Mouse (Mus musculus) liver, embryonic 13.5 days (tissue): Measurements from ENCODE around the gene Scaf1. TPM values are rescaled to one million over a fixed set of nuclear protein-coding genes. Genes with fewer than 3 reads are reported as not detected.

Experiments used
- ATAC-seq: fragments of 200-750 bp; cut with Nextera tagmentation; 2 replicates; pipeline ENCODE4 v1.8.0; 2017; ENCODE audit warnings: low read depth, mild to moderate bottlenecking, moderate number of reproducible peaks, moderate library complexity
- DNase-seq: peaks from one replicate; pipeline ENCODE4 v3.0.0; 2022
- H3K27ac ChIP-seq: fragments of 300-500 bp; sonication (generic); 2 replicates; pipeline ENCODE4 v1.5.1; 2015; ENCODE audit warnings: moderate library complexity, mild to moderate bottlenecking, inconsistent platforms
- H3K27me3 ChIP-seq: fragments of 300-500 bp; sonication (generic); 2 replicates; pipeline ENCODE4 v1.6.1; 2015; ENCODE audit warnings: mild to moderate bottlenecking, inconsistent platforms
- H3K36me3 ChIP-seq: fragments of 300-500 bp; sonication (generic); 2 replicates; pipeline ENCODE4 v1.6.1; 2015; ENCODE audit warnings: mild to moderate bottlenecking, inconsistent platforms
- H3K4me1 ChIP-seq: fragments of 300-500 bp; sonication (generic); replicated peaks from 2 replicates; pipeline ENCODE4 v1.6.1; 2015; ENCODE audit warnings: inconsistent platforms
- H3K4me2 ChIP-seq: fragments of 300-500 bp; sonication (generic); 2 replicates; pipeline ENCODE4 v1.6.1; 2015; ENCODE audit warnings: inconsistent platforms, mild to moderate bottlenecking, moderate library complexity
- H3K4me3 ChIP-seq: fragments of 300-500 bp; sonication (generic); replicated peaks from 2 replicates; pipeline ENCODE4 v1.5.1; 2015; ENCODE audit warnings: mild to moderate bottlenecking, inconsistent platforms
- H3K9ac ChIP-seq: fragments of 300-500 bp; sonication (generic); 2 replicates; pipeline ENCODE4 v1.6.1; 2015; ENCODE audit warnings: mild to moderate bottlenecking, inconsistent platforms
- H3K9me3 ChIP-seq: fragments of 300-500 bp; sonication (generic); replicated peaks from 2 replicates; pipeline ENCODE4 v1.6.1; 2016; ENCODE audit warnings: inconsistent platforms
- WGBS: fragments of 180-500 bp; shearing (Covaris S2); methylation state at CpG from one replicate; pipeline ENCODE4 v1.1.7; 2015; ENCODE audit not compliant: insufficient replicate concordance; 5-methylcytosine and 5-hydroxymethylcytosine counted together
- polyA plus RNA-seq: library from polyadenylated mRNA; unstranded; fragments of >200 nt; fragmentation: Nextera tagmentation; extraction: Ambion mirVana; gene quantifications from 2 replicates; pipeline ENCODE4 v1.2.1, GENCODE M21; 2015

Scaf1 gene
- polyA plus RNA-seq, 1 experiment from 2014 or later = 10.4 TPM

DNA sequence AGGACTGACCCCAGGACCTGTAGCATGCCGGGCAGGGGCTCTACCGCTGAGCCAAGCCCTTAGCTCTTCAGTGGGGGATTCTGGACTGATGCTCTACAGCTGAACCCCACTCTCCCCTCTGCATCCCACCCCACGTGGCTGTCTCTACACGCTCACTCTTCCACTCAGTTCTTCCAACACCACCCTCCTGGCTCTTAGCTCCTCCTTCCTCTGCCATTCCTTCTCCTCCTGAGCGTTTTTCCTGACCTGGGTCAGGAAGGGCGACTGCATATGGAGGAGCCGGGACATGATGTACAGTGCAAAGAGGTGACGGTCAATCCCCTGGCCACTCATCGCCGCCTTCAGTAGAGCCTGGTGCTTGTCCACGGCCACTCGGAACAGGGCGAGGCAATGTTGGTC lies 55.7 kb downstream of the Scaf1 start:
- H3K9me3 ChIP-seq = no peaks in the 10 kb centered on the region
- ATAC-seq (no peak), DNase-seq (no peak)
- no peak overlapping the region for H3K27ac ChIP-seq
- H3K4me3 ChIP-seq = no peak overlapping the region
- H3K9ac ChIP-seq = no peak overlapping the region
- 72% methylated on average over 13 of the region's 13 CpGs for WGBS
- no peaks in the 10 kb centered on the region for H3K27me3 ChIP-seq
- H3K36me3 ChIP-seq = no peaks in the 10 kb centered on the region
- H3K4me1 ChIP-seq = peaks cover 20% of the 10 kb centered on the region
- H3K4me2 ChIP-seq = no peak overlapping the region

GRCm38 (mm10) chr7:44959874-44960511 lies 56.2 kb downstream of the Scaf1 start:
- Histone ChIP-seq H3K9me3 (no peaks in the 10 kb centered on the region), H3K36me3 (no peaks in the 10 kb centered on the region), H3K4me3 (no peak overlapping the region), H3K9ac (no peak overlapping the region), H3K4me1 (peaks cover 20% of the 10 kb centered on the region), H3K4me2 (no peak overlapping the region), H3K27ac (no peak overlapping the region), H3K27me3 (no peaks in the 10 kb centered on the region)
- DNase-seq (no peak), ATAC-seq (no peak)
- WGBS = 63% methylated on average over 10 of the region's 10 CpGs

DNA sequence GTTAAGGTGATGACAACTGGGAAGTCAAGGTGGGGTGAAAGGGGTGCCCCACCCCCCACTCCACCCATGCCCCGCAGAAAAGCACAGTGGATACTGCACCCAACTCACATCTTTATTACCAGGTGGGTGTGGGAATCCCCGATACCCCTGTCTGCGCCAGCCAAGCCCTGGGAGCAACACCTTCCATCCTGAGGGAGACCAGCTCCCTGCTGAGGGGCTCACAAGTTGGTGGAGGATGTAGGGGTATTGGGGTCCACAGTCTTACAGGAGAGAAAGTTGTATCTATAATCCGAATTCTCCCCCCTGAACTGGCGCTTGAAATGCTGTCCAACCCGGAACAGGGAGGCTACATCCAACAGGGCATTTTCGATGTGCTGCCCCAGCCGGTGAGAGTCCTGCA lies 56.9 kb downstream of the Scaf1 start:
- Histone ChIP-seq H3K9me3 (no peaks in the 10 kb centered on the region), H3K36me3 (no peaks in the 10 kb centered on the region), H3K4me1 (peaks cover 20% of the 10 kb centered on the region), H3K27ac (no peak overlapping the region), H3K9ac (no peak overlapping the region), H3K4me2 (no peak overlapping the region), H3K4me3 (no peak overlapping the region), H3K27me3 (no peaks in the 10 kb centered on the region)
- DNase-seq (no peak), ATAC-seq (no peak)
- WGBS = 55% methylated on average over 8 of the region's 8 CpGs

DNA sequence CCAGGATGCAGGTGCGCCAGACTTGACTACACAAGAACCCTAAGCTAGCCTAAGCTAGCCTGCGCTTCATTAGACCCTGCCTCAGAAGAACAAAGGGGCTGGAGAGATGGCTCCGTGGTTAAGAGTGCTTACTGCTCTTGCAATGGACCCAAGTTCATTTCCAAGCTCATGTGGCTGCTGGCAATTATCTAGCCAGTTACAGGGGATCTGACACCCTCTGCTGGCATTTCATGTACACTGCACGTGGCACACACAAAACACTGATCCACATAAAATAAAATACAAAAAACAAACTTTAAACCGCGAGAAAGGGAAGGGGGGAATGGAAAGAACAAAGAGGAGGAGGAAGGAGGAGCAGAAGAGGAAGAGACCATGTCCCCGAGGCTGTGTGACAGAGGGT lies 58.0 kb downstream of the Scaf1 start:
- Histone ChIP-seq H3K4me3 (no peak overlapping the region), H3K27me3 (no peaks in the 10 kb centered on the region), H3K9me3 (no peaks in the 10 kb centered on the region), H3K9ac (no peak overlapping the region), H3K36me3 (no peaks in the 10 kb centered on the region), H3K27ac (no peak overlapping the region), H3K4me2 (no peak overlapping the region), H3K4me1 (peaks cover 25% of the 10 kb centered on the region)
- ATAC-seq = no peak
- DNase-seq = no peak
- WGBS = 27% methylated on average over 7 of the region's 7 CpGs

- no peak overlapping the region for H3K4me3 ChIP-seq
- H3K9me3 ChIP-seq = no peaks in the 10 kb centered on the region
- H3K4me1 ChIP-seq = peaks cover 26% of the 10 kb centered on the region
- ATAC-seq (no peak), DNase-seq (no peak)
- H3K27me3 ChIP-seq = no peaks in the 10 kb centered on the region
- H3K36me3 ChIP-seq = no peaks in the 10 kb centered on the region
- 71% methylated on average over 20 of the region's 20 CpGs for WGBS
- H3K9ac ChIP-seq = no peak overlapping the region
- H3K4me2 ChIP-seq = no peak overlapping the region
- H3K27ac ChIP-seq = no peak overlapping the region
Observed at GRCm38 (mm10) chr7:44957183-44957835, 58.9 kb downstream of the Scaf1 start.

- no peaks in the 10 kb centered on the region for H3K36me3 ChIP-seq
- no peak for ATAC-seq
- no peak overlapping the region for H3K4me2 ChIP-seq
- WGBS = 72% methylated on average over 6 of the region's 6 CpGs
- no peak overlapping the region for H3K9ac ChIP-seq
- no peaks in the 10 kb centered on the region for H3K9me3 ChIP-seq
- H3K27ac ChIP-seq = no peak overlapping the region
- no peak overlapping the region for H3K4me3 ChIP-seq
- H3K4me1 ChIP-seq = peaks cover 33% of the 10 kb centered on the region
- H3K27me3 ChIP-seq = peaks cover 8% of the 10 kb centered on the region
- no peak for DNase-seq
Observed at GRCm38 (mm10) chr7:44956266-44956665, 59.9 kb downstream of the Scaf1 start.

- no peak overlapping the region for H3K27ac ChIP-seq
- no peak overlapping the region for H3K4me2 ChIP-seq
- peaks cover 35% of the 10 kb centered on the region for H3K4me1 ChIP-seq
- WGBS = 40% methylated on average over 5 of the region's 5 CpGs
- H3K4me3 ChIP-seq = no peak overlapping the region
- H3K27me3 ChIP-seq = peaks cover 14% of the 10 kb centered on the region
- DNase-seq (no peak), ATAC-seq (no peak)
- H3K36me3 ChIP-seq = no peaks in the 10 kb centered on the region
- no peak overlapping the region for H3K9ac ChIP-seq
- H3K9me3 ChIP-seq = no peaks in the 10 kb centered on the region
Observed at GRCm38 (mm10) chr7:44955628-44956027, 60.5 kb downstream of the Scaf1 start.

DNA sequence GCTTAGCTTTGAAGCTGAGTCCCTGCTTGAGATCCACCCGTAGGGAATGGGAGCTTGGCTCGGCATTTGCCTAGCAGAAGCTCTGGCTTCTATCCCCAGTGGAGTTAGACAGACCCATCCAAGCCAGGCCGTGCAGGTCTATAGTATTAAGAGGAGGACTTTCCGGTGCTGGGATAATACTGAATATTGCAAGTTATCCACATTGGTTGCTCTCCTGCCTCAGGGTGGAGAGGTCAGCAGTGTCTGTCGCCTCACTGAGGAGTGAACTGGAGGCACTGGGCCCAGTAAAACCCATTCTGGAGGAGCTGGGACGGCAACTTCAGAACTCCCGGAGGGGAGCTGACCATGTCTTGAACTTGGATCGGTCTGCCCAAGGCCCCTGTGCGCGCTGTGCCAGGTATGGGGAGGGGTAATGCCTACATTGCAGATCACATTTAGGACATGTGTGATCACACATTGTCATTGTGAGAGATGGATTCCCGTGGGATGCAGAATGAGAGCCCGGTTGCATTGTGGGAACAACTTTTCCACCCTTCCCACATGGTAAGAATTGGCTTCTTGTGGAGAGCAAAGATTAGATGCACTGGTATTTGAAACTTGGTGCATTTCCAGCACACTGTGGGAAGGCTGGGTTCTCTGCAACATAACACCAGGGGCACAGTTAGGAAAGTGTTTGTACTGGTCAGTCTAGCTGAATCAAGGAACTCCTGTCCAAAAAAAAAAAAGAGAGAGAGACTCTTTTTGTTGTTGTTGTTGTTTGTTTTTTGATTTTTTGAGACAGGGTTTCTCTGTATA lies 61.9 kb downstream of the Scaf1 start:
- H3K27ac ChIP-seq = no peak overlapping the region
- no peak overlapping the region for H3K4me2 ChIP-seq
- H3K4me3 ChIP-seq = no peak overlapping the region
- ATAC-seq = no peak
- no peak overlapping the region for H3K9ac ChIP-seq
- no peaks in the 10 kb centered on the region for H3K36me3 ChIP-seq
- WGBS = 72% methylated on average over 12 of the region's 12 CpGs
- DNase-seq = no peak
- no peaks in the 10 kb centered on the region for H3K9me3 ChIP-seq
- peaks cover 27% of the 10 kb centered on the region for H3K4me1 ChIP-seq
- peaks cover 28% of the 10 kb centered on the region for H3K27me3 ChIP-seq

DNA sequence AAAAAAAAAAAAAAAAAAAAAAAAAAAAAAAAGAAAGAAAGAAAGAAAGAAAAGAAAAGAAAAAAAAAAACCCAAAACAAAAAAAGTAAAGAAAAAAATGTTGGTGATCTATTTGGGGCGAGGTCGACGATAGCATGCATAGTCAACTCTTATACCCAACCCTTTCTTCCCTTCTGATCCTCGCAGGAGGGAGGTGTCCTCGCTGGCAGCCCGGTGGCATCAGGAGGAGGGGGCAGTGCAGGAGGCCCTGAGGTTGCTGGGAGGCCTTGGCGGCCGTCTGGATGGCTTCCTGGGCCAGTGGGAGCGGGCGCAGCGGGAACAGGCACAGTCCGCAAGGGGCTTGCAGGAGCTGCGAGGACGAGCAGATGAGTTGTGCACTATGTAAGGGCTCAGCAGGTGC lies 62.6 kb downstream of the Scaf1 start:
- Histone ChIP-seq H3K27me3 (peaks cover 35% of the 10 kb centered on the region), H3K9me3 (no peaks in the 10 kb centered on the region), H3K4me2 (no peak overlapping the region), H3K4me1 (peaks cover 26% of the 10 kb centered on the region), H3K4me3 (no peak overlapping the region), H3K36me3 (no peaks in the 10 kb centered on the region), H3K27ac (no peak overlapping the region), H3K9ac (no peak overlapping the region)
- ATAC-seq (no peak), DNase-seq (no peak)
- 55% methylated on average over 14 of the region's 14 CpGs for WGBS
